Mouse (Mus musculus): Measurements from ENCODE around the gene Tango2. TPM values are rescaled to one million over a fixed set of nuclear protein-coding genes. Genes with fewer than 3 reads are reported as not detected.

Tango2 gene
- polyA plus RNA-seq, 1 experiment, result 22.2 TPM

DNA sequence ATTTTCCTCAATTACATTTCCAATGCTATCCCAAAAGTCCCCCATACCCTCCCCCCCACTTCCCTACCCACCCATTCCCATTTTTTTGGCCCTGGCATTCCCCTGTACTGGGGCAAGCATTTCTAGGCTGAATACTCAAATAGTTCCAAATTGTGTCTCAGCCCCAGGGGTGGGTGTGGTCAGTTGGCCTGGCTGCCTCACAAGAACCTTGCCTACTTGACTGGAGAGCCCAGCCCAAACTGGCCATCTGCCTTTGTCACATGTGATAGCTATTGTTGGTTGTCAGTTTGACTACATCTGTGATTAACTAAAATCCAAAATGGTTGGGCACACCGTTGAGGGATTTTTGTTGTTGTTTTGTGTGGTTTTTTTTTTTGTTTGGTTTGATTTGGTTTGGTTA lies 9.1 kb upstream of the Tango2 start:
- Histone ChIP-seq H3ac (ENCODE audit: control insufficient read depth, insufficient read length) (no peak overlapping the region), H3K4me3 (no peak overlapping the region), H3K36me3 (ENCODE audit: control insufficient read depth, insufficient read depth) (no peaks in the 10 kb centered on the region), H3K4me2 (ENCODE audit: low read depth) (no peak overlapping the region), H3K27me3 (ENCODE audit: control insufficient read depth, insufficient read depth, insufficient read length) (no peaks in the 10 kb centered on the region), H3K79me2 (ENCODE audit: control insufficient read depth, insufficient read depth) (no peaks in the 10 kb centered on the region)
- TF ChIP-seq CEBPB (IDR thresholded peaks at IDR 0.05; ENCODE audit: insufficient read depth, poor library complexity, severe bottlenecking) (no peak), REST (IDR thresholded peaks at IDR 0.05; ENCODE audit: insufficient read depth, insufficient read length) (no peak), USF1 (IDR thresholded peaks at IDR 0.05; ENCODE audit: low read depth) (no peak), POLR2A (IDR thresholded peaks at IDR 0.05; ENCODE audit: insufficient read length, low read depth) (no peak), TCF12 (IDR thresholded peaks at IDR 0.05; ENCODE audit: insufficient read depth, poor library complexity, severe bottlenecking) (no peak)

DNA sequence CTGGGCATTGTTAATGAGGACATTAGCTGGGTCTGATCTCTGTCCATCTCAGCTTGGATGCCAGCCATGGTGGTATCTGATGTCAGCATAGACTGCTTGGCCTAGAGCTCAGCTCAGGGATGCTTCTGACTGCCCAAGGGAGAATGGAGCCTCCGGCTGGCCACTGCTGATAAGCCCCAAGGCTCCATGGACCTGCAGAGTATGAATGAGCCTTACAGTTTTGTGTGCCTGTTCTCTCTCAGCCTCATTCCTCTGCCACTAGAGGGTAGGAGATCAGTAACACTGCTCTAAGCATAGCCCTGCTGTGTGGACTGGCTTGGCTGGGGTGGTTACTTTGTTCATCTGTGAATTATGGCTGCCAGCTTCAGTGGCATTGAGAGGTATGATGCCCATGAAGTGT lies 5.2 kb upstream of the Tango2 start:
- no peak overlapping the region for H3K4me3 ChIP-seq
- H3ac ChIP-seq (ENCODE audit: control insufficient read depth, insufficient read length), result no peak overlapping the region
- no peaks in the 10 kb centered on the region for H3K79me2 ChIP-seq (ENCODE audit: control insufficient read depth, insufficient read depth)
- H3K4me2 ChIP-seq (ENCODE audit: low read depth), result no peak overlapping the region
- H3K27me3 ChIP-seq (ENCODE audit: control insufficient read depth, insufficient read depth, insufficient read length), result peaks cover 10% of the 10 kb centered on the region
- H3K36me3 ChIP-seq (ENCODE audit: control insufficient read depth, insufficient read depth), result no peaks in the 10 kb centered on the region
- TF ChIP-seq POLR2AphosphoS2 (IDR thresholded peaks at IDR 0.05; ENCODE audit: insufficient read length, low read depth) (no peak), REST (IDR thresholded peaks at IDR 0.05; ENCODE audit: insufficient read depth, insufficient read length) (no peak), MYOD1 (IDR thresholded peaks at IDR 0.05; ENCODE audit: control insufficient read depth in 1 of 3, insufficient read length in 2 of 3, low read depth in 2 of 3) (no peak), E2F4 (IDR thresholded peaks at IDR 0.05; ENCODE audit: insufficient read depth) (no peak), MYOG (IDR thresholded peaks at IDR 0.05; ENCODE audit: control insufficient read depth in 1 of 3, insufficient read depth in 1 of 3, insufficient read length in 2 of 3, low read depth in 2 of 3) (no peak), TCF3 (IDR thresholded peaks at IDR 0.05; ENCODE audit: insufficient read length, low read depth) (no peak), MAX (IDR thresholded peaks at IDR 0.05; ENCODE audit: low read depth) (no peak), CEBPB (IDR thresholded peaks at IDR 0.05; ENCODE audit: insufficient read depth, poor library complexity, severe bottlenecking) (no peak), USF1 (IDR thresholded peaks at IDR 0.05; ENCODE audit: low read depth) (no peak), POLR2A (IDR thresholded peaks at IDR 0.05; ENCODE audit: insufficient read length, low read depth) (no peak), SRF (IDR thresholded peaks at IDR 0.05; ENCODE audit: control insufficient read depth, insufficient read length, low read depth) (no peak), TCF12 (IDR thresholded peaks at IDR 0.05; ENCODE audit: insufficient read depth, poor library complexity, severe bottlenecking) (no peak)

DNA sequence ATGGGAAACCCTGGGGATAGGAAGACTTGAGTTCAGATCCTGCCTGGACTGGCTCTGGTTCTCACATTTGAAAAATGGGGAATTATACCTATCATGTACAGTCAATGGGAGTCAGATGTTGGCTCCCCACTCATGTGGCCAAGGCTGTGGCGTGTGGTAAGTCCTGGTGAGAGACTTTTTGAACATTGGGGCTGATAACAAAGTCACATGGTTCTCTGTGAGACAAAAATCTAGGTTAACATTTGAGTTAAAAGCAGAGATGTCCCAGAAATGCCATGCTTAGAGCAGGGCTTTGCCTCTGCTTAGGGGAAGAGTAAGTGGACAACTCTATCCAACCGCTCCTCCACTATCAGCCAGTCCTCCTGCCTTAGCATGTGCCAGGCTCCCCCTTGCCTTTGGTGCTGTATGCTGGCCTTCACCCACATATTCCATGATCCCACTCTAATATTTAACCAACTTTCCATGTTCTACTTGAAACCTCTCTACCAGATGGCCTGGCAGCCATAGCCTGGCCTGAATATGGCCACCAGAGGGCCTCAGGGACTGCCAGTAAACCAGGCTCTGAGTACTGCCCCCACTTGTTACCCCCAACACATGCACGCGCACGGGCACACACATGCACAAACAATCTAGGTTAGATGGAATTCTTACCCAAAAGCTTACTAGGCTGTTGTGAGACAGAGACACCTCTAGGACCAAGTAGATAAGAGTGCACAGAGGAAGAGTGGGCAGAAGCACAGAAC lies 3.6 kb upstream of the Tango2 start:
- no peak for TF ChIP-seq USF1 (IDR thresholded peaks at IDR 0.05; ENCODE audit: low read depth)
- TF ChIP-seq MYOG (IDR thresholded peaks at IDR 0.05; ENCODE audit: control insufficient read depth in 1 of 3, insufficient read depth in 1 of 3, insufficient read length in 2 of 3, low read depth in 2 of 3), result no peak
- TF ChIP-seq E2F4 (IDR thresholded peaks at IDR 0.05; ENCODE audit: insufficient read depth), result no peak
- TF ChIP-seq TCF12 (IDR thresholded peaks at IDR 0.05; ENCODE audit: insufficient read depth, poor library complexity, severe bottlenecking), result no peak
- TF ChIP-seq TCF3 (IDR thresholded peaks at IDR 0.05; ENCODE audit: insufficient read length, low read depth), result no peak
- TF ChIP-seq REST (IDR thresholded peaks at IDR 0.05; ENCODE audit: insufficient read depth, insufficient read length), result no peak
- TF ChIP-seq MYOD1 (IDR thresholded peaks at IDR 0.05; ENCODE audit: control insufficient read depth in 1 of 3, insufficient read length in 2 of 3, low read depth in 2 of 3), result no peak
- no peak for TF ChIP-seq CEBPB (IDR thresholded peaks at IDR 0.05; ENCODE audit: insufficient read depth, poor library complexity, severe bottlenecking)
- TF ChIP-seq POLR2A (IDR thresholded peaks at IDR 0.05; ENCODE audit: insufficient read length, low read depth), result no peak
- Histone ChIP-seq H3K36me3 (ENCODE audit: control insufficient read depth, insufficient read depth) (no peaks in the 10 kb centered on the region), H3K79me2 (ENCODE audit: control insufficient read depth, insufficient read depth) (no peaks in the 10 kb centered on the region), H3ac (ENCODE audit: control insufficient read depth, insufficient read length) (no peak overlapping the region), H3K27me3 (ENCODE audit: control insufficient read depth, insufficient read depth, insufficient read length) (peaks cover 10% of the 10 kb centered on the region), H3K4me3 (no peak overlapping the region), H3K4me2 (ENCODE audit: low read depth) (no peak overlapping the region)

DNA sequence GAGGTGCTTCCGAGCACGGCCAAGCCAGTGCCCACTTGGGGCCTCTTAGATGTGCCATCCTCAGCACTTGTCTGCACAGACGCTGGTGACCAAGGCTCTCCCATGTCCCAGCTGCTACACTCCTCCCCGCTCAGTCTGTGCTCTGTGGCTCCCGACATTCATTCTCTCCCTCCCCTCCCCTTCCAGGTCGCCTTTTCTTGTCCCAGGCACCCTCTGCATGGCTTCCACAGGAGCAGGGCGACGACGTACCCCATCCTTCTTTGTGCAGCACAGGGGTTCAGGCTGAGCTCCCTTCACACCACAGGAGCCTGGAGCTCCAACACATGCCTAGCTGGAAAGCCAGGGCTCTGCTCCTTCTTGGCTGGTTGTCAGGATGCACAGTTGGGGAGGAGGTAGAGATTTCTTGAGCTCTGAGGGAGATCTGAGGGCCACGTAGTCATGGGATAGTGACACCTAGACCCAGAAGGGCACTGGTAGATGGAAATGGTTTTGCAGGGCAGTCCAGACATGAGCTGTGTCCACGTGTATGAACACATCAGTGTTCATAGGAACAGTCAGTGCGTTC lies 1.9 kb upstream of the Tango2 start:
- TF ChIP-seq TCF12 (IDR thresholded peaks at IDR 0.05; ENCODE audit: insufficient read depth, poor library complexity, severe bottlenecking) (no peak), MAX (IDR thresholded peaks at IDR 0.05; ENCODE audit: low read depth) (no peak)
- Histone ChIP-seq H3K27me3 (ENCODE audit: control insufficient read depth, insufficient read depth, insufficient read length) (peaks cover 10% of the 10 kb centered on the region), H3K36me3 (ENCODE audit: control insufficient read depth, insufficient read depth) (no peaks in the 10 kb centered on the region), H3K79me2 (ENCODE audit: control insufficient read depth, insufficient read depth) (no peaks in the 10 kb centered on the region), H3ac (ENCODE audit: control insufficient read depth, insufficient read length) (no peak overlapping the region), H3K4me3 (no peak overlapping the region), H3K4me2 (ENCODE audit: low read depth) (no peak overlapping the region)

DNA sequence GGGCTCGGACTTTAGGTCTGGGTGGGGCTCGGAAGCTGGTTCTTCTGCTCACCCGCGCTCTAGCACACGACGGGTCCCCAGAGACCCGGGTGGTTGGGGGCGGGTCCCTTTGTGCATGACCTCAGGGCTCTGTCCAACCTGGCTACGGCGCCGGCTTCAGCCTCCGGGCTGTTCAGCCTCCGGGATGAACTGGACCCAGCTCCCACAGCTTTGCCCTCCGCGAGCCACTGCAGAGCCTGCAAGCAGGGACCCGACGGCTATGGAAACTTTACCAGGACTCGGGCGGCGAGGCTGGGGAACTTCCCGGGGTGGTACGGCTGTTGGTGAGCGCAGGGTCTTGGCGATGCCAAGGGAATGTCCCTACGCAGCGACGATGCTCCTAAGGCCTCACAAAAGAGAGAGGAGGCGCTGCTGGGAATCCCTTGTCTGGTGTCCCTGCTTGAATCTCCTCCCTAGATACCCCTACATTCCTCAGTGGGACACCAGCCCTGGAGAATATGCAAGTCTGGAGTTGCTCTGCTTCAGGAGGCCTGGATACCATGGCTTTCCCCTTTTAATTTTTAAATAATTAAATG lies 785 bp upstream of the Tango2 start:
- H3K27me3 ChIP-seq (ENCODE audit: control insufficient read depth, insufficient read depth, insufficient read length), result peaks cover 10% of the 10 kb centered on the region
- H3K4me2 ChIP-seq (ENCODE audit: low read depth), result peak overlapping the region; percentile 81
- no peak overlapping the region for H3ac ChIP-seq (ENCODE audit: control insufficient read depth, insufficient read length)
- H3K79me2 ChIP-seq (ENCODE audit: control insufficient read depth, insufficient read depth), result no peaks in the 10 kb centered on the region
- TF ChIP-seq TCF3 (IDR thresholded peaks at IDR 0.05; ENCODE audit: insufficient read length, low read depth), result no peak
- no peak for TF ChIP-seq POLR2AphosphoS2 (IDR thresholded peaks at IDR 0.05; ENCODE audit: insufficient read length, low read depth)
- TF ChIP-seq MAX (IDR thresholded peaks at IDR 0.05; ENCODE audit: low read depth), result no peak
- TF ChIP-seq POLR2A (IDR thresholded peaks at IDR 0.05; ENCODE audit: insufficient read length, low read depth), result no peak
- no peak for TF ChIP-seq REST (IDR thresholded peaks at IDR 0.05; ENCODE audit: insufficient read depth, insufficient read length)
- no peak for TF ChIP-seq MYOD1 (IDR thresholded peaks at IDR 0.05; ENCODE audit: control insufficient read depth in 1 of 3, insufficient read length in 2 of 3, low read depth in 2 of 3)
- TF ChIP-seq CEBPB (IDR thresholded peaks at IDR 0.05; ENCODE audit: insufficient read depth, poor library complexity, severe bottlenecking), result no peak
- TF ChIP-seq E2F4 (IDR thresholded peaks at IDR 0.05; ENCODE audit: insufficient read depth), result no peak
- TF ChIP-seq SRF (IDR thresholded peaks at IDR 0.05; ENCODE audit: control insufficient read depth, insufficient read length, low read depth), result no peak
- TF ChIP-seq USF1 (IDR thresholded peaks at IDR 0.05; ENCODE audit: low read depth), result no peak
- no peak for TF ChIP-seq TCF12 (IDR thresholded peaks at IDR 0.05; ENCODE audit: insufficient read depth, poor library complexity, severe bottlenecking)
- peak overlapping the region; percentile 13 for H3K4me3 ChIP-seq
- no peaks in the 10 kb centered on the region for H3K36me3 ChIP-seq (ENCODE audit: control insufficient read depth, insufficient read depth)
